8 mouse cellular contexts compared by ENCODE assay signal in genomic region chr5:134179871-134180270, GRCm38 (mm10). TPM values are rescaled to one million over a fixed set of nuclear protein-coding genes. Genes with fewer than 3 reads are reported as not detected.
A peak's percentile ranks its signal among the peaks of the same experiment; 100 is the strongest.
DNase-seq lines count a peak whose midpoint lies in the region; ATAC-seq and TF ChIP-seq lines count a peak whose summit lies in the region.

No protein-coding gene starts in this region.

- in situ Hi-C loops in CH12.LX (cut with MboI; ENCODE audit: low pct_ligation_motif_present, low pct_unique_long_range_greater_than_20kb, low sequenced_read_pairs) = loop anchor here (5.0 kb wide), 2 partner anchors 162 to 312 kb away; no protein-coding TSS in a partner anchor

- DNase-seq in A20 (ENCODE audit: low read depth, low spot score) (peak; percentile 88), CH12.LX (ENCODE audit: extremely low read depth) (peak; percentile 90)
- peak; percentile 54 for DNase-seq in c-Kit-negative CD71-positive TER-119-positive erythroid progenitor cells, embryonic 14.5 days (ENCODE audit: low read depth, low spot score)
- peak; percentile 91 to 92 for DNase-seq in kidney, postnatal 4 days
- peak; percentile 78 for DNase-seq in lung, adult 2 months
- peak; percentile 64 to 73 for DNase-seq in right cerebral cortex, postnatal 36 days (ENCODE audit: low spot score in 2 of 2)

- no peak; the same call in 1 of the 2 replicates for TF ChIP-seq EP300 in CH12.LX (IDR thresholded peaks at IDR 0.05; ENCODE audit: low read length)

- WGBS in lung, adult 2 months = 18% methylated on average over 7 of the region's 7 CpGs

- TF ChIP-seq POLR2A in CH12.LX (IDR thresholded peaks at IDR 0.05; ENCODE audit: low read depth, low read length) = no peak
- TF ChIP-seq POLR2A in lung, adult 2 months (IDR thresholded peaks at IDR 0.05; ENCODE audit: borderline replicate concordance, extremely low read depth, low read depth, low read length) = no peak

- H3K9me3 ChIP-seq in CH12.LX (replicated peaks; ENCODE audit: low read length) = no peaks in the 10 kb centered on the region

- no peak overlapping the region for H3K9ac ChIP-seq in CH12.LX (ENCODE audit: insufficient read depth, low read depth)

- peaks cover 2 to 31% of the 10 kb centered on the region in 2 experiments; a peak in 3 of 4 replicates for H3K4me1 ChIP-seq in CH12.LX (ENCODE audit: control insufficient read depth in 1 of 2, insufficient read depth in 2 of 2)
- peaks cover 6% of the 10 kb centered on the region; the same call in 1 of the 2 replicates for H3K4me1 ChIP-seq in lung, adult 2 months (ENCODE audit: control insufficient read depth, insufficient read depth, low read length)

- TF ChIP-seq CTCF in CH12.LX (conservative IDR thresholded peaks at IDR 0.05 in 1 of 2, IDR thresholded peaks at IDR 0.05 in 1 of 2; ENCODE audit: low read depth in 2 of 2, low read length in 2 of 2) = peak; percentile 72 to 95
- TF ChIP-seq CTCF in lung, adult 2 months (IDR thresholded peaks at IDR 0.05; ENCODE audit: insufficient read depth, low read length) = peak; percentile 47

- TF ChIP-seq RAD21 in CH12.LX (IDR thresholded peaks at IDR 0.05; ENCODE audit: low read depth, low read length) = peak; percentile 93

- dilution Hi-C loops in CH12.LX (cut with MboI; ENCODE audit: extremely low pct_ligation_motif_present, extremely low pct_unique_long_range_greater_than_20kb, low sequenced_read_pairs) = no loop called here

- peaks cover 0 to 3% of the 10 kb centered on the region in 2 experiments for H3K36me3 ChIP-seq in CH12.LX (replicated peaks in 1 of 2; ENCODE audit: control insufficient read depth in 1 of 2, insufficient read depth in 1 of 2, low read length in 1 of 2)

- H3K27me3 ChIP-seq in CH12.LX (replicated peaks) = no peaks in the 10 kb centered on the region

- H3K79me2 ChIP-seq in CH12.LX (replicated peaks; ENCODE audit: control insufficient read depth, extremely low read depth, insufficient read depth, poor library complexity, severe bottlenecking) = peaks cover 8% of the 10 kb centered on the region

- no peak overlapping the region for H3K4me3 ChIP-seq in CH12.LX (replicated peaks in 1 of 3; ENCODE audit: low read depth in 2 of 3, low read length in 2 of 3, poor library complexity in 1 of 3)
- H3K4me3 ChIP-seq in lung, adult 2 months (replicated peaks; ENCODE audit: extremely low read depth, low read depth, low read length) = no peak overlapping the region

- H3K4me2 ChIP-seq in CH12.LX (ENCODE audit: insufficient read depth, low read depth, poor library complexity, severe bottlenecking) = no peak overlapping the region

- no peak overlapping the region for H3K27ac ChIP-seq in CH12.LX (ENCODE audit: insufficient read depth, low read depth)

- 0 out of 2 replicates have a peak, but pooled peaks have one; percentile 14 for ATAC-seq in frontal cortex, adult (ENCODE audit: low TSS enrichment)
- ATAC-seq in erythroblast, adult 5-6 weeks (replicated peaks; ENCODE audit: low FRiP score, poor library complexity, severe bottlenecking) = no peak

TF ChIP-seq in CH12.LX, 34 proteins besides CTCF, POLR2A, EP300 and RAD21:
- TF ChIP-seq ZNF384 (IDR thresholded peaks at IDR 0.05; ENCODE audit: low read depth, low read length) (peak; percentile 97), HCFC1 (IDR thresholded peaks at IDR 0.05; ENCODE audit: low read depth, low read length) (peak; percentile 38; the same call in 1 of the 2 replicates), SIN3A (IDR thresholded peaks at IDR 0.05; ENCODE audit: low read length) (0 out of 2 replicates have a peak, but pooled peaks have one; percentile 38), SMC3 (IDR thresholded peaks at IDR 0.05; ENCODE audit: low read depth, low read length) (peak; percentile 85), KAT2A (IDR thresholded peaks at IDR 0.05; ENCODE audit: insufficient replicate concordance, low read length) (no peak), IRF4 (IDR thresholded peaks at IDR 0.05; ENCODE audit: low read depth, low read length) (0 out of 2 replicates have a peak, but pooled peaks have one; percentile 7), MYC (IDR thresholded peaks at IDR 0.05; ENCODE audit: low read depth, low read length) (peak; percentile 67; the same call in 1 of the 2 replicates), NELFE (IDR thresholded peaks at IDR 0.05; ENCODE audit: low read depth, low read length) (0 out of 2 replicates have a peak, but pooled peaks have one; percentile 25), POLR2AphosphoS2 (IDR thresholded peaks at IDR 0.05; ENCODE audit: low read depth, low read length) (no peak), MAZ (IDR thresholded peaks at IDR 0.05; ENCODE audit: low read depth, low read length) (0 out of 2 replicates have a peak, but pooled peaks have one; percentile 48), TBP (conservative IDR thresholded peaks at IDR 0.05; ENCODE audit: low read depth, low read length) (no peak), MAX (IDR thresholded peaks at IDR 0.05; ENCODE audit: low read length) (no peak), RCOR1 (conservative IDR thresholded peaks at IDR 0.05; ENCODE audit: low read depth, low read length) (no peak), USF2 (conservative IDR thresholded peaks at IDR 0.05; ENCODE audit: low read depth, low read length) (no peak), MEF2A (IDR thresholded peaks at IDR 0.05; ENCODE audit: borderline replicate concordance, low read depth, low read length) (0 out of 2 replicates have a peak, but pooled peaks have one; percentile 25), ETS1 (conservative IDR thresholded peaks at IDR 0.05; ENCODE audit: low read depth, low read length) (no peak), JUND (conservative IDR thresholded peaks at IDR 0.05; ENCODE audit: low read depth, low read length) (0 out of 2 replicates have a peak, but pooled peaks have one; percentile 40), PAX5 (IDR thresholded peaks at IDR 0.05; ENCODE audit: low read length) (no peak), BHLHE40 (IDR thresholded peaks at IDR 0.05; ENCODE audit: low read depth, low read length) (0 out of 2 replicates have a peak, but pooled peaks have one; percentile 25), JUN (IDR thresholded peaks at IDR 0.05; ENCODE audit: insufficient read depth, low read depth, low read length) (0 out of 2 replicates have a peak, but pooled peaks have one; percentile 3), UBTF (IDR thresholded peaks at IDR 0.05; ENCODE audit: low read depth, low read length) (no peak), ZC3H11A (IDR thresholded peaks at IDR 0.05; ENCODE audit: low read depth, low read length) (peak; percentile 77), ZMIZ1 (IDR thresholded peaks at IDR 0.05; ENCODE audit: low read depth, low read length) (no peak)

RNA-seq across cellular contexts. Expression of gene Rcc1l, which starts 3.3 kb away (rescaled TPM):
- total RNA-seq in CH12.LX (2012; rRNA removed) = 42.3 and 42.7 TPM in 2 replicates
- total RNA-seq in CH12.LX (2014; rRNA removed) = 24.6 and 25.4 TPM in 2 replicates
- 31.0 and 31.8 TPM in 2 replicates for polyA plus RNA-seq in CH12.LX (2012; ENCODE audit: insufficient read length, low read depth)
- polyA plus RNA-seq in lung, adult 2 months (2012; rRNA removed) = 12.5 and 13.3 TPM in 2 replicates
- 0.96 TPM in 1 of 2 replicates, not detected in the other for total RNA-seq in erythroblast, adult 5-6 weeks (2015; ENCODE audit: low replicate concordance)
- total RNA-seq in erythroblast, adult 5-6 weeks (2017; ENCODE audit: low replicate concordance) = 0.84 and 1.3 TPM in 2 replicates

RNA-seq across cellular contexts. Expression of gene Gtf2ird2, which starts 3.9 kb away (rescaled TPM):
- total RNA-seq in CH12.LX (2012; rRNA removed) = 4.4 and 4.7 TPM in 2 replicates
- 1.9 and 3.0 TPM in 2 replicates for total RNA-seq in CH12.LX (2014; rRNA removed)
- 6.8 and 9.7 TPM in 2 replicates for polyA plus RNA-seq in CH12.LX (2012; ENCODE audit: insufficient read length, low read depth)
- 5.2 and 5.4 TPM in 2 replicates for polyA plus RNA-seq in lung, adult 2 months (2012; rRNA removed)
- total RNA-seq in erythroblast, adult 5-6 weeks (2015; ENCODE audit: low replicate concordance) = 2.5 TPM in 1 of 2 replicates, not detected in the other
- total RNA-seq in erythroblast, adult 5-6 weeks (2017; ENCODE audit: low replicate concordance) = 1.2 and 1.7 TPM in 2 replicates

RNA-seq across cellular contexts. Expression of gene Ncf1, which starts 49.6 kb away (rescaled TPM):
- total RNA-seq in CH12.LX (2012; rRNA removed) (225 and 342 TPM in 2 replicates), CH12.LX (2014; rRNA removed) (263 and 287 TPM in 2 replicates)
- 299 and 302 TPM in 2 replicates for polyA plus RNA-seq in CH12.LX (2012; ENCODE audit: insufficient read length, low read depth)
- polyA plus RNA-seq in lung, adult 2 months (2012; rRNA removed) = 32.0 and 37.8 TPM in 2 replicates
- 101 and 103 TPM in 2 replicates for total RNA-seq in erythroblast, adult 5-6 weeks (2015; ENCODE audit: low replicate concordance)
- 91.7 and 92.6 TPM in 2 replicates for total RNA-seq in erythroblast, adult 5-6 weeks (2017; ENCODE audit: low replicate concordance)

Comparison
In these comparisons a context has a peak if more than half of its experiments do, and no peak if none do; other contexts are left out.
1. RNA of gene Rcc1l, which starts 3.3 kb away (total RNA-seq): 24.6 to 42.7 TPM in CH12.LX; 0.84 to 1.3 TPM in erythroblast, adult 5-6 weeks; every median in the first group is over 10 times any median in the second.
2. Peak in every context shown above with its lines, with median percentiles within 50 percentile points of each other: DNase-seq.